Mouse (Mus musculus): ENCODE measurements around the gene Taok1. TPM values are rescaled to one million over a fixed set of nuclear protein-coding genes. Genes with fewer than 3 reads are reported as not detected.

Gene Taok1
- polyA plus RNA-seq, 1 experiment from 2014 or later, result 23.9 TPM

DNA sequence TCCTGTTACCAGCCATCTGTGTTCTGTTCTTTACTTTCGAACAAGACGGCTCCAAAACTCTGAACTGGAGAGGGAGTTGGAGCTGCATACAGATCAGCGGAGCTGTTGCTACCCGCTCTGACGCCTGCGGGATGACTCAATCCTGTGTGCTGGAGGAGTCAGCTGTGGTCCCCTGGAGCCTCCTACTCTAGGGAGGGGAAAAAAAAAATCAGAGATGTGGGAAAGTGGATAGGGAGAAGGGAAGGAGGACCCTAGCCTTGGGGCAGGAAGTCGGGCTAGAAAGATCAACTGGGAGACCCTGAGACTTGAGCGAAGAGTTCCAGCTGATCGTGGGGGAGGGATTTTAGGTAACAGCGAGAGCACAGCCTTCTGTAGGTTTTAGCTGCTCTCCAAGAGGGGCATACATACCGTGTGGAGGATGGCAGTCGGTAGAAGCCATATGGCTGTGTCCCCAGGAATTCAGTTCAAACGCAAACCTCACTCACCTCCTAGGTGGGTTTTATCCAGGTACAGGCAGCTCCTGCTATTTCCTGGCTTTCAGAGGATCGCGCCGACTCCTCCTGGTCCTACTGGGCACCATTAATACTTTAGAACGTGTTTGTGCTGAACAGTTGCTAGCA is 16.9 kb upstream of the Taok1 start:
- ATAC-seq, result peak; percentile 85
- Histone ChIP-seq H3K27me3 (no peaks in the 10 kb centered on the region), H3K4me2 (replicated peaks) (peak overlapping the region; percentile 85), H3K4me1 (replicated peaks) (peaks cover 31% of the 10 kb centered on the region), H3K27ac (peak overlapping the region; percentile 83), H3K9ac (replicated peaks) (peak overlapping the region; percentile 59), H3K4me3 (replicated peaks) (peak overlapping the region; percentile 39), H3K36me3 (no peaks in the 10 kb centered on the region), H3K9me3 (no peaks in the 10 kb centered on the region)
- under 1% methylated on average over 17 of the region's 17 CpGs for WGBS

DNA sequence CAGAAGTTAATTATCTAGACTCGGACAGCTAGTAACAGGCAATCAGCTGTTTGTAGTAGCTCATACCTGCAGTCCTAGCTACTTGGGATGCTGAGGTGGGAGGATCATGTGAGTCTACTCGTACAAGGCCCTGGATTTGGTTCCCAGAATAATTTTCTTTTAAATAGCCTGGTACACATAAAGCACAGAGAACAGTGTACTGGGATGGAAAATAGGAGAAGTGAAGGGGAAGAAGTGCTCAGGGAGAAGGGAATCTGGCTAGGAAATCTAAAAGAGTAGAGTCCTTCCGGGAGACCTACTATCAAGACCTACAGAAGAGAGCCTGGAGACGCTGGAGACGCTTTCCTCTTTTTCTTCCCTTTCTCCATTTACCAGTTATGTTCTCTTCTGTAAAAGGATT is 16.4 kb upstream of the Taok1 start:
- H3K36me3 ChIP-seq, result no peaks in the 10 kb centered on the region
- no peaks in the 10 kb centered on the region for H3K27me3 ChIP-seq
- peaks cover 31% of the 10 kb centered on the region for H3K4me1 ChIP-seq (replicated peaks)
- H3K4me2 ChIP-seq (replicated peaks), result peak overlapping the region; percentile 85
- peak overlapping the region; percentile 83 for H3K27ac ChIP-seq
- peak overlapping the region; percentile 39 for H3K4me3 ChIP-seq (replicated peaks)
- ATAC-seq, result no peak
- H3K9me3 ChIP-seq, result no peaks in the 10 kb centered on the region
- WGBS, result 21% methylated on average over 5 of the region's 5 CpGs
- peak overlapping the region; percentile 59; the same call in 1 of the 2 replicates for H3K9ac ChIP-seq (replicated peaks)

DNA sequence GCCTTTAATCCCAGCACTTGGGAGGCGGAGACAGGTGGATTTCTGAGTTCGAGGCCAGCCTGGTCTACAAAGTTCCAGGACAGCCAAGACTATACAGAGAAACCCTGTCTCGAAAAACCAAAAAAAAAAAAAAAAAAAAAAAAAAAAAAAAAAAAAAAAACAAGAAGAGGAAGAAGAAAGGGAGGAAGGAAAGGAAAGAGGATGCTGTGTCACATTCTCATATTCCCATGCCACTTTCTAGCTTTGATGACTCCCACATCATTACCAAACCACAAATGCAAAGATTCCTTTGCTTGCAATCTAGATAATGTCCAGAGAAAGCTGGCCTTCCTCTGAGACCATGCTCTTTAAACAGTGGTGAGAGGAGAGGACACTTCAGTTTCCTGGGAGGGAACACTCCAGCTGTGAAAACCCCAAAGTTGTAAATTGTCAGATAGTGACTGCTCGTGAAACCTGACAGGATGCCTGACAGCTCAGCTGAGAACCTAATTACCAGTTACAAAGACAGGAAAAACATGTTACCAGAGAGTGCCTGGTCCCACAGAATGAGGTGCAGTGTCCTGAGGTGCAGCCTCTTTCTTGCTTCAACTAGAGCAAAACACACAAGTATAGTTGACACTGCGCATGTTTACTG is 14.4 kb upstream of the Taok1 start:
- H3K27ac ChIP-seq, result no peak overlapping the region
- no peak overlapping the region for H3K4me3 ChIP-seq (replicated peaks)
- H3K4me1 ChIP-seq (replicated peaks), result peaks cover 31% of the 10 kb centered on the region
- H3K36me3 ChIP-seq, result no peaks in the 10 kb centered on the region
- H3K9ac ChIP-seq (replicated peaks), result no peak overlapping the region
- H3K27me3 ChIP-seq, result no peaks in the 10 kb centered on the region
- WGBS, result 80% methylated on average over 5 of the region's 5 CpGs
- ATAC-seq, result no peak
- no peak overlapping the region for H3K4me2 ChIP-seq (replicated peaks)
- H3K9me3 ChIP-seq, result no peaks in the 10 kb centered on the region

DNA sequence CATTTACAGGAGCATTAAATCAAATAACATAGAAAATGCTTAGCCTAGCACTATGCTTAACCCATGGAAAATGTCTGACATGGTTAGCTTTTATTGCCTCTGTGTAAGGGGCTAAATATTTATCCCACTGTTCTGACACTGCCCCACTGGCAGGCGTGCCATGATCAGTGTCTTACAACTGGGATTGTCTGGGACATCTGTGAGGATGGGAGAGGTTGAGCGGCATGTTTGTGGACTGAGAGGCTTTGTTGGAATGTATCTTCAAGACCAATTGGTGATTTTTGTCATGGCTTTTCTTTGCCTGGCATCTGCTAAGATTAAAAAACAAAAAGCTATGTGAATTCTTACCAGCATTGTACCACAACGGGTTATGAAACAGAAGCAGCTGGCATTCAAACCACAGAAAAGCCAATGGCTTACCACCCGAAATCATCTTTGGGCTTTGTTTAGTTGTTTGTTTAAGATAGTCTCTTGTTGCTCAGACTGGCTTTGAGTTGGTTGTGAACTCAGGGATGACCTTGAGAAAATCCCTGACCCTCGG is 7.5 kb upstream of the Taok1 start:
- Histone ChIP-seq H3K4me3 (replicated peaks) (no peak overlapping the region), H3K9ac (replicated peaks) (no peak overlapping the region), H3K27ac (no peak overlapping the region), H3K4me1 (replicated peaks) (no peaks in the 10 kb centered on the region), H3K4me2 (replicated peaks) (no peak overlapping the region), H3K9me3 (no peaks in the 10 kb centered on the region), H3K27me3 (no peaks in the 10 kb centered on the region), H3K36me3 (no peaks in the 10 kb centered on the region)
- no peak for ATAC-seq
- 74% methylated on average over 5 of the region's 5 CpGs for WGBS

DNA sequence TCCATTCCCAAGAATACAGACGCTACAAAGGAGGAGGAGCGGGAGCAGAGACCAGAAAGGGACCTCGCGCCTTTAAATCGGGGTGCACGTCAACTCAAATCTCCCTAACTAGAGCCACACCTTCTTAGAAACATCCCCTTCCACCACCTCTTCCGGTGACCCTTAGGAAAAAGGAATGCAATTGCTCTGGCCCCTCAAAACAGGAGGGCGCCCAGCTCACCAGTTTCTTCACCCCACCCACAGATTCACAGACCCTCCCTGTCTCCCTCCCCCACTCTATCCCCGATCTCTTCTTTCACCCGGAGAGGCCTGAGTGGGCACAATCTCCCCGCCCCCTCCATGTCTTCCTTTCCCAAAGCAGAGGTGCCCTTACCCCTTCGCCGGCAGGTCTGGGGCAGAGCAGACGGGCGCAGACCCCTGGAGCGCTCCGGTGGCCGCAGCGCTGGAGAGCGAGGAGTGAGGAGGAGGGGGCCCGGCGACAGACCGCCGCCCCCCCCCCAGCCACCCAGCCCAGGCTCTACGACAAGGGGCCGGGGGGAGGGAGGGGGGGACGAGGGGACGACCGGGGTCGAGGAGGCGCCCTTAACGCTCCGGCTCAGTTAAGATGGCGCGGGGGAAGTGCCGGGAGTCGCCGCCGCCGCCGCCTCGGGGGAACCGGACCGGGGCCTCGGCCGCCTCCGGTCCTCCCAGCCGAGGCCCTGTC is 629 bp downstream of the Taok1 start:
- H3K4me1 ChIP-seq (replicated peaks), result peaks cover 37% of the 10 kb centered on the region
- H3K4me3 ChIP-seq (replicated peaks), result peak overlapping the region; percentile 99
- no peaks in the 10 kb centered on the region for H3K36me3 ChIP-seq
- peak; percentile 72 for ATAC-seq
- under 1% methylated on average over 24 of the region's 48 CpGs for WGBS
- no peaks in the 10 kb centered on the region for H3K27me3 ChIP-seq
- peak overlapping the region; percentile 73 for H3K4me2 ChIP-seq (replicated peaks)
- H3K27ac ChIP-seq, result peak overlapping the region; percentile 98
- peak overlapping the region; percentile 99 for H3K9ac ChIP-seq (replicated peaks)
- no peaks in the 10 kb centered on the region for H3K9me3 ChIP-seq

DNA sequence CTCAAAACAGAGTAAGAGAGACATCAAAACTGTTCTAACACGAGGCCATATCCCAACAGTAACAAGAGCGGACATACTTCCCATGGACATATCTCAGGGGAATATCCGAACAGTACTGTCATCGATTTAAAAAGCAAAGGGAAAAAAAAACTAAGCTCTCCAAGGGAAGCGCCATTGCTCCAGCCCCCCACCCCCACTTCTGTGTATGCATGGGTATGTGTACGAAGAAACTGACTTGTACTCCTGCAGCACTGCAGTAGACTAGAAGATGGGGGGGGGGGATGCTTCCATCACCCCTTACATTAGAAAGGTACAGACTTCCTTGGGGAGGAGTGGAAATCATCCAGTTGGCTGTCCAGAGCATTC is 1.2 kb downstream of the Taok1 start:
- H3K36me3 ChIP-seq, result no peaks in the 10 kb centered on the region
- H3K4me3 ChIP-seq (replicated peaks), result peak overlapping the region; percentile 99
- peak overlapping the region; percentile 99 for H3K9ac ChIP-seq (replicated peaks)
- WGBS, result 5% methylated on average over 6 of the region's 6 CpGs
- H3K4me1 ChIP-seq (replicated peaks), result peaks cover 37% of the 10 kb centered on the region
- no peaks in the 10 kb centered on the region for H3K9me3 ChIP-seq
- peak overlapping the region; percentile 98 for H3K27ac ChIP-seq
- H3K4me2 ChIP-seq (replicated peaks), result peak overlapping the region; percentile 73
- H3K27me3 ChIP-seq, result no peaks in the 10 kb centered on the region
- ATAC-seq, result no peak; the same call in 1 of the 2 replicates

DNA sequence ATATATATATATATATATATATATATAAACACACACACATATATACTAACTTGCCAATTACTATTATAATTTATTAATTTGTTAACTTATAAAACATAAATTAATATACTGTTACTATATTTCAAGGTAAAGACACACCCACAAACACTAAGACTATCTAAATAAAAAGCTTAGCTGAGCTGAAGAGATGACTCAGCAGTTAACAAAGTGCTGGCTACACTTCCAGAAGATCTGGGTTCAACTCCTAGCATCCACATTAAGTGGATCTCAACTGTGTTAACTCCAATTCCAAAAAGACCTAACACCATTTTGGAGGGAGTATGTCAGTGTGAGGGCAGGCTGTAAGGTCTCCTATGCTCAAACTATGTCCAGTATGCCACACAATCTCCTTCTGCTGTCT is 10.3 kb downstream of the Taok1 start:
- H3K27ac ChIP-seq, result no peak overlapping the region
- no peak overlapping the region for H3K4me2 ChIP-seq (replicated peaks)
- no peak overlapping the region for H3K4me3 ChIP-seq (replicated peaks)
- no peaks in the 10 kb centered on the region for H3K9me3 ChIP-seq
- peaks cover 2% of the 10 kb centered on the region; the same call in 1 of the 2 replicates for H3K36me3 ChIP-seq
- H3K4me1 ChIP-seq (replicated peaks), result peaks cover 1% of the 10 kb centered on the region; the same call in 1 of the 2 replicates
- H3K27me3 ChIP-seq, result no peaks in the 10 kb centered on the region
- no peak for ATAC-seq
- H3K9ac ChIP-seq (replicated peaks), result no peak overlapping the region

DNA sequence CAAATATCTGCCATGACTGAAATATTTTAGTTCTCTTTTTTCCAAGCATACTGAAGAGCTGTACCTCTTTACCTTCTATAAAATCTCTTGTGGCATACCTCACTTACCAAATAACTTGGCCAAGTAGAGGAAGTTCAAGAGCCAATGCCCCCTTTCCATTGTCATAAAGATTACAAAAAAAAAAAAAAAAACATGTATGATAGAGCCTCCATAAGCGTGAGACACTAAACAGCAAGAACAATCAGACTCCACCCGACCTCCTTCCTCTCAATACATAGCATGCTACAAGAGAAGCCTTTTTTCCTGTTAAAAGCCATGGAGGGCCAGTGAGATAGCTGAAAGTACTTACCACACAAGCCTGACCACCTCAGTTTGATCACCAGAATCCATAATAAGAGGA is 16.2 kb downstream of the Taok1 start:
- Histone ChIP-seq H3K36me3 (peaks cover 5% of the 10 kb centered on the region; the same call in 1 of the 2 replicates), H3K9me3 (no peaks in the 10 kb centered on the region), H3K4me2 (replicated peaks) (no peak overlapping the region), H3K4me1 (replicated peaks) (no peaks in the 10 kb centered on the region), H3K9ac (replicated peaks) (no peak overlapping the region), H3K27me3 (no peaks in the 10 kb centered on the region), H3K4me3 (replicated peaks) (no peak overlapping the region), H3K27ac (no peak overlapping the region)
- WGBS, result 94% methylated on average over 2 of the region's 2 CpGs
- ATAC-seq, result no peak

DNA sequence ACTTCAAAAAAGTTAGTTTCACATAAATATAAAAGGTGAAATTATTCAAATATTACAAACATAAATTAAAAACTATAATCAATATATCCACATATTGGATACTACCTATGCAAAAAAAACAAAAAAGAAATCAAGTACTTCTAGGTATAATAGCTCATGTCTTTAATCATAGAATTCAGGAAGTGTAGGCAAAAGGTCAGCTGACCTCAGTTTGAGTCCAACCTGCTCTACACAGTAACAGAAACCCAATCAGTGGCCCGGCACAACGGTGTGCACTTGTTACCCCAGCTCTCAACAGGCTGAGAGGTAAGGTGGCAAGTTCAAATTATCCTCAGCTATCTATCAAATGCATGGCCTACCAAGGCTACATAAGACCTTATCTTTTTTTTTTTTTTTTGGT is 16.8 kb downstream of the Taok1 start:
- H3K9me3 ChIP-seq, result no peaks in the 10 kb centered on the region

DNA sequence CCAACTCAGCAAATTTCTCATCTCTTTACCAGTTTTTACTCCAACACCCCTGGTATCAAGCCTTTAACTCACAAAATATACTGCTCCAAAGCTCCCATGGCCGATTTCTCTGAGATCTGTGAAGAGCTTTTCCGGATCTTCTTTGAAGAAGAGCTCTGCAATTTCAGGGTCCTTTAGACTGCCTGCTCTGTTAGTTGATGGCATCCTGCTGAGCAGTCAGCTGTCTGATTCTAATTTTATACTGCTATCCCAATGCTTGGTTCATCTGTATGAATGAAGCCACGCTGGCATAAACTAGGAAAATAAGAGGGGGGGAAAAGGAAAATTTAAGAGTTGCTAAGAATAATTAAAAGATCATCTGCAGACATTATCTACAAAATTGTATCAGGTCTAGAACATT is 22.4 kb downstream of the Taok1 start:
- Histone ChIP-seq H3K4me2 (replicated peaks) (no peak overlapping the region), H3K27ac (no peak overlapping the region), H3K36me3 (peaks cover 29% of the 10 kb centered on the region), H3K9ac (replicated peaks) (no peak overlapping the region), H3K4me3 (replicated peaks) (no peak overlapping the region), H3K9me3 (no peaks in the 10 kb centered on the region), H3K4me1 (replicated peaks) (no peaks in the 10 kb centered on the region), H3K27me3 (no peaks in the 10 kb centered on the region)
- WGBS, result 80% methylated on average over 3 of the region's 3 CpGs
- no peak for ATAC-seq

More for the DNA sequence above, 16.8 kb downstream of the Taok1 start:
- WGBS, result 99% methylated on average over 2 of the region's 2 CpGs
- H3K4me1 ChIP-seq (replicated peaks), result no peaks in the 10 kb centered on the region
- no peak overlapping the region for H3K27ac ChIP-seq
- peaks cover 5% of the 10 kb centered on the region; the same call in 1 of the 2 replicates for H3K36me3 ChIP-seq
- H3K9ac ChIP-seq (replicated peaks), result no peak overlapping the region
- no peak for ATAC-seq
- no peak overlapping the region for H3K4me3 ChIP-seq (replicated peaks)
- H3K27me3 ChIP-seq, result no peaks in the 10 kb centered on the region
- no peak overlapping the region for H3K4me2 ChIP-seq (replicated peaks)

DNA sequence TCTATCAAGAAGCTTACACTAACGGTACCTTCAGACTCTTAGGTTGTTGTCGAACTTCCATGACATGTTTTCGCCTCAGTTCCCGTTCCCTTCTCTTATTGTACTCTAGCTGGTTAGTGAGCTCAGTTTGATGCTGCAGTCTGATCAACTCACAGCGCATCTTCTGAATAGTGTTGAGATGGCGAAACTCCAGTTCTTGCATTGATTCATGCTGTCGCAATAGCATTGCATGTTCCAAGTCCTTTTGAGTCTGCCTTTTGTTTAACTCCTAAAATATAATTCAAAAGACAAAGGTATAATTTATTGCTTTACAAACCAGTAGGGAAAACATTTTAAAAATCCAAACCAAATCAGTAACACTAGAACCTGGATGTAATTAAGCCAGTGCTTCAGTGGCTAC is 62.4 kb downstream of the Taok1 start:
- Histone ChIP-seq H3K27ac (no peak overlapping the region), H3K4me1 (replicated peaks) (no peaks in the 10 kb centered on the region)
- 95% methylated on average over 7 of the region's 7 CpGs for WGBS

DNA sequence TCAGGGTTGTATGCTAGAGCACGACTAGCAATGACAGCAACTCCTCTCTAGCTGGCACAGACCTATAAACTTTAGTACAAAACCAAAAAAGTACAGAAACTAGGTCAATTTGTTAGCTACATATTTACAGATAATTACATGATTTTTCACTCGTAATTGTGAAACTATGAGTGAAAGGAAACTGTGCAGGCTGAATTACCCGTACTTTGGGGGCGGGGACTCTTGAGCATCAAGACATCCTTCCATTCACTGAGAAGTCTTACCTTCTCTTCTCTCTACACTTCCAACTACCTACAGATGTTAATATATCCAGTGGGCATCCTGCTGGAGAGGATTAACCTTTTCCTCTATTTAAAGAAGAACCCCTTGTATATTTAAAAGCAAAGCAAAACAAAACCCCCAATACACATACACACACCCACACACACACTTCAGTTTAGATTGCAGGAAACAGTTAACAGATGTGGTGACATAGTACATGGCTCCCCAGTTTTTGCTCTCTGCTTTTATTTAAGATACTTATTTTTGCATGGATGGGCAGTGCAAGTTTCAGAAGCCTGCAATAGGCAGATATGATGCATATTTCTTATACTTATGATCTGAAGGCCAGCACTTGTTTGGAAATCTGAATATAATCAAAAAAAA is 75.3 kb downstream of the Taok1 start:
- Histone ChIP-seq H3K9ac (replicated peaks) (no peak overlapping the region), H3K4me1 (replicated peaks) (no peaks in the 10 kb centered on the region), H3K27ac (no peak overlapping the region), H3K9me3 (no peaks in the 10 kb centered on the region), H3K27me3 (no peaks in the 10 kb centered on the region), H3K36me3 (peaks cover 29% of the 10 kb centered on the region), H3K4me2 (replicated peaks) (no peak overlapping the region), H3K4me3 (replicated peaks) (no peak overlapping the region)
- no peak for ATAC-seq
- 94% methylated on average over 4 of the region's 4 CpGs for WGBS

More for the DNA sequence above, 62.4 kb downstream of the Taok1 start:
- ATAC-seq, result no peak
- Histone ChIP-seq H3K4me2 (replicated peaks) (no peak overlapping the region), H3K4me3 (replicated peaks) (no peak overlapping the region), H3K27me3 (no peaks in the 10 kb centered on the region), H3K9me3 (no peaks in the 10 kb centered on the region), H3K9ac (replicated peaks) (no peak overlapping the region), H3K36me3 (peaks cover 78% of the 10 kb centered on the region)
